Mouse (Mus musculus): ENCODE data around the gene Coq10b.

GRCm38 (mm10) chr1:55029446-55029845 is 23.1 kb upstream of the Coq10b start:
- TF ChIP-seq TAL1 (IDR thresholded peaks at IDR 0.05; ENCODE audit: low read length), result no peak
- no peak for TF ChIP-seq GATA1 (IDR thresholded peaks at IDR 0.05; ENCODE audit: low read length)
